In the genomic region with DNA sequence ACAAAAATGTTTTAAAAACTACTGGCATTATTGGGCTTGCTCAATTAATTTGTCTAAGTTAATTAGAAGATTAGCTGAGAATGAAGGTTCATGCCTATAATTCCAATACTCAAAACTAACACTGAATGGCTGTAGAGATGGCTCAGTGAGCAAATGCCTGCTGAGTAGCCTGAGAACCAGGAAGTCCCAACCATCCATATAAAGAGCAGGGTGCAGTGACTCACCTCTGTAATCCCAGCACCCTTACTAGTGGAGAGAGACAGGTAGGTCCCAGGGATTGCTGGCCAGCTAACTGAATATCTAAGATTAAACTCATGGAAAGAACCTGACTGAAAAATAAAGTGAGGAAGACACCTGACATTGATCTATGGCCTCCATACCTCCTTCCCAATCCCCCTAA, we compare ENCODE assay signal across 23 mouse cellular contexts. TPM values are rescaled to one million over a fixed set of nuclear protein-coding genes. Genes with fewer than 3 reads are reported as not detected.
A peak's percentile ranks its signal among the peaks of the same experiment; 100 is the strongest.
DNase-seq lines count a peak whose midpoint lies in the region; ATAC-seq and TF ChIP-seq lines count a peak whose summit lies in the region.
"Had no signal": no experiment of that assay in that cellular context is flagged by ENCODE, and none has a peak within 500 bp of the region (broad histone marks: within the 10 kb centered on the region; RNA-seq: fewer than 3 reads in every experiment).

No protein-coding gene starts in this region.

- no peak for DNase-seq in gastrocnemius, adult 2 months
- no peak for DNase-seq in gastrocnemius, postnatal 14 days
- DNase-seq in stomach, postnatal 0 days (ENCODE audit: low spot score): no peak
- DNase-seq in adrenal gland, adult (ENCODE audit: inconsistent age in 2 of 2, low spot score in 1 of 2): no peak
- DNase-seq in cerebellum, adult 11 months: no peak
- DNase-seq: adrenal gland, postnatal 25 days; B cell, adult 2 months; cerebellum, adult 11-12 months; cerebellum, adult 2 months; cerebellum, adult 9-10 months; cerebellum, postnatal 10 days; cerebellum, postnatal 25 days; forebrain, postnatal 0 days had no signal

- no peak for TF ChIP-seq EP300 in stomach, postnatal 0 days (optimal IDR thresholded peaks at IDR 0.05)

- H3K27me3 ChIP-seq in intestine, embryonic 16.5 days (replicated peaks; ENCODE audit: control insufficient read depth, insufficient read depth, low read length): no peaks in the 10 kb centered on the region
- no peaks in the 10 kb centered on the region for H3K27me3 ChIP-seq in stomach, postnatal 0 days (ENCODE audit: control insufficient read depth, insufficient read depth, low read length)
- H3K27me3 ChIP-seq: CH12.LX; embryonic facial prominence, embryonic 12.5 days; forebrain, embryonic 13.5 days; forebrain, embryonic 15.5 days; Patski had no signal

- peak overlapping the region; percentile 86 for H3K27ac ChIP-seq in gastrocnemius, adult 2 months
- peak overlapping the region; percentile 62 for H3K27ac ChIP-seq in intestine, embryonic 16.5 days (ENCODE audit: low read length)
- H3K27ac ChIP-seq in stomach, postnatal 0 days (replicated peaks): no peak overlapping the region
- H3K27ac ChIP-seq: embryonic facial prominence, embryonic 10.5 days; embryonic facial prominence, embryonic 12.5 days; forebrain, embryonic 13.5 days; forebrain, embryonic 15.5 days had no signal

- H3K4me1 ChIP-seq in intestine, embryonic 16.5 days (ENCODE audit: control insufficient read depth, insufficient read depth, low read length): no peaks in the 10 kb centered on the region
- H3K4me1 ChIP-seq in stomach, postnatal 0 days (replicated peaks; ENCODE audit: control insufficient read depth, insufficient read depth): no peaks in the 10 kb centered on the region
- H3K4me1 ChIP-seq: embryonic facial prominence, embryonic 10.5 days; embryonic facial prominence, embryonic 12.5 days; forebrain, embryonic 13.5 days; forebrain, embryonic 15.5 days had no signal

- ATAC-seq in intestine, embryonic 16.5 days: peak; percentile 84
- peak; percentile 61; the same call in 1 of the 2 replicates for ATAC-seq in stomach, postnatal 0 days (ENCODE audit: low FRiP score, low TSS enrichment)
- ATAC-seq: activated CD4-positive, CD25-positive, alpha-beta regulatory T cell, adult 4 months; CD4-positive, CD25-positive, alpha-beta regulatory T cell, adult 4 months; forebrain, embryonic 13.5 days; forebrain, embryonic 15.5 days; forebrain, postnatal 0 days; Patski had no signal

- intact Hi-C loops in gastrocnemius, adult 2 months (cut with DNase I): loop anchor here (2.0 kb wide), 1 partner anchor 61 kb away; no protein-coding TSS in a partner anchor
- intact Hi-C loops in gastrocnemius, postnatal 14 days (cut with DNase I; ENCODE audit: low total_unique reads): no loop called here

- no peak overlapping the region for H3K4me2 ChIP-seq in intestine, embryonic 16.5 days (ENCODE audit: low read depth, low read length)
- no peak overlapping the region for H3K4me2 ChIP-seq in stomach, postnatal 0 days (replicated peaks; ENCODE audit: low read depth)
- H3K4me2 ChIP-seq: embryonic facial prominence, embryonic 12.5 days; forebrain, embryonic 13.5 days; forebrain, embryonic 15.5 days had no signal

- no peak for TF ChIP-seq CTCF in gastrocnemius, adult 2 months (IDR thresholded peaks at IDR 0.05)
- no peak for TF ChIP-seq CTCF in stomach, postnatal 0 days (IDR thresholded peaks at IDR 0.05; ENCODE audit: low read depth)

- H3K4me3 ChIP-seq in gastrocnemius, adult 2 months: no peak overlapping the region
- H3K4me3 ChIP-seq in intestine, embryonic 16.5 days (ENCODE audit: low read length): no peak overlapping the region
- H3K4me3 ChIP-seq in stomach, postnatal 0 days (ENCODE audit: low read depth, low read length): no peak overlapping the region
- H3K4me3 ChIP-seq: embryonic facial prominence, embryonic 10.5 days; embryonic facial prominence, embryonic 12.5 days; forebrain, embryonic 13.5 days; forebrain, embryonic 15.5 days had no signal

- H3K9me3 ChIP-seq in intestine, embryonic 16.5 days (ENCODE audit: control insufficient read depth, low read length): no peaks in the 10 kb centered on the region
- H3K9me3 ChIP-seq in stomach, postnatal 0 days (ENCODE audit: control insufficient read depth, low read length): no peaks in the 10 kb centered on the region
- H3K9me3 ChIP-seq: embryonic facial prominence, embryonic 10.5 days; embryonic facial prominence, embryonic 12.5 days; forebrain, embryonic 13.5 days; forebrain, embryonic 15.5 days; G1E had no signal

- H3K36me3 ChIP-seq in intestine, embryonic 16.5 days (ENCODE audit: control insufficient read depth, insufficient read depth, low read length): no peaks in the 10 kb centered on the region
- H3K36me3 ChIP-seq in stomach, postnatal 0 days (ENCODE audit: control insufficient read depth, insufficient read depth, low read length): peaks cover 14% of the 10 kb centered on the region

- H3K9ac ChIP-seq in intestine, embryonic 16.5 days (ENCODE audit: low read depth, low read length): no peak overlapping the region
- no peak overlapping the region for H3K9ac ChIP-seq in stomach, postnatal 0 days (ENCODE audit: low read length)
- H3K9ac ChIP-seq: embryonic facial prominence, embryonic 12.5 days; forebrain, embryonic 13.5 days; forebrain, embryonic 15.5 days; forebrain, postnatal 0 days had no signal

RNA-seq across cellular contexts. Expression of a gene that starts 48.3 kb away (rescaled TPM):
- 10 to 100 TPM; 30.1 to 90.4 TPM for total RNA-seq in gastrocnemius, adult 2 months (2021)
- total RNA-seq in gastrocnemius, postnatal 14 days (2021): 10 to 100 TPM; 10.5 to 47.4 TPM
- 2.7 and 6.0 TPM in 2 replicates for polyA plus RNA-seq in intestine, embryonic 16.5 days (2015; fragmentation: Nextera tagmentation; extraction: Ambion mirVana)
- polyA plus RNA-seq in stomach, postnatal 0 days (2015; fragmentation: Nextera tagmentation; extraction: Ambion mirVana): 2.0 and 2.6 TPM in 2 replicates
- total RNA-seq: G1E had no signal
- polyA plus RNA-seq: activated CD4-positive, CD25-positive, alpha-beta regulatory T cell, adult 4 months; CD4-positive, CD25-positive, alpha-beta regulatory T cell, adult 4 months; G1E had no signal
